Mouse (Mus musculus) intestine, embryonic 16.5 days (tissue): ENCODE measurements at regions not wholly inside any gene's neighbourhood (a gene's known extent, or its start where the extent isn't known, plus 50 kb on each side); places are given as distances from the start of the nearest gene placed in this dataset.

ENCODE experiments used
- ATAC-seq: fragments of 200-750 bp; cut with Nextera tagmentation; 2 replicates; pipeline ENCODE4 v1.8.0; 2017; ENCODE audit warnings: moderate TSS enrichment, moderate library complexity
- H3K27ac ChIP-seq: fragments of 300-500 bp; sonication (generic); 2 replicates; pipeline ENCODE4 v1.5.1; 2014; ENCODE audit warnings: mild to moderate bottlenecking, low read length
- H3K27me3 ChIP-seq: fragments of 300-500 bp; sonication (generic); replicated peaks from 2 replicates; pipeline ENCODE4 v1.6.1; 2014; ENCODE audit warnings: low read length, control low read depth, mixed read lengths; ENCODE audit not compliant: control insufficient read depth, insufficient read depth
- H3K36me3 ChIP-seq: fragments of 300-500 bp; sonication (generic); 2 replicates; pipeline ENCODE4 v1.6.1; 2014; ENCODE audit warnings: low read length, control low read depth; ENCODE audit not compliant: control insufficient read depth, insufficient read depth
- H3K4me1 ChIP-seq: fragments of 300-500 bp; sonication (generic); 2 replicates; pipeline ENCODE4 v1.6.1; 2014; ENCODE audit warnings: low read length, control low read depth, mixed read lengths; ENCODE audit not compliant: control insufficient read depth, insufficient read depth
- H3K4me2 ChIP-seq: fragments of 300-500 bp; sonication (generic); 2 replicates; pipeline ENCODE4 v1.6.1; 2014; ENCODE audit warnings: low read depth, low read length, control low read depth
- H3K4me3 ChIP-seq: fragments of 300-500 bp; sonication (generic); 2 replicates; pipeline ENCODE4 v1.5.1; 2014; ENCODE audit warnings: mild to moderate bottlenecking, low read length
- H3K9ac ChIP-seq: fragments of 300-500 bp; sonication (generic); 2 replicates; pipeline ENCODE4 v1.6.1; 2014; ENCODE audit warnings: low read depth, low read length
- H3K9me3 ChIP-seq: fragments of 300-500 bp; sonication (generic); 2 replicates; pipeline ENCODE4 v1.6.1; 2016; ENCODE audit warnings: low read length, control low read depth; ENCODE audit not compliant: control insufficient read depth
- WGBS: fragments of 180-500 bp; shearing (Covaris S2); extraction: QIAGEN DNeasy Blood & Tissue Kit; methylation state at CpG from one replicate; pipeline ENCODE4 v1.1.7; 2014; 5-methylcytosine and 5-hydroxymethylcytosine counted together

DNA sequence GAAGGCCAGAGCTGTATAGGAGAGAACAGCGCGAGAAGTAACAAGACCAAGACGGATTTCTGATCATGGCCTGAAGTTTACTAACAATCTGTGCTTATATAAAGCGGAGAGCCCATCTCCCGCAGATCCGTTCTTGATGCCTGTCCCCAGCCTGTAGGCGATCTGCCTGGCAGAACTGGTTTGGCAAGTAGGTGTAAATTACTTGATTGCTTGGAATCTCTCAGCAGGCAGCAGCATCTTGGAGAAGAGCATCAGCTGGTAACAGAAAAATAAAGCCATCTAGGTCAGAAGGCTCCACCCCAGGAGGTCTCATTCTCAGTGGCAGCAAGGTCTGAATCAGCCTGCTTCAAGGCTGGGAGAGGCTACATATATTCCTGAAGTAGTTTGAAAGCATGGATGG is 401.5 kb downstream of the Dhx35 start:
- no peak overlapping the region for H3K4me2 ChIP-seq
- H3K4me3 ChIP-seq, result no peak overlapping the region
- no peaks in the 10 kb centered on the region for H3K36me3 ChIP-seq
- H3K4me1 ChIP-seq, result no peaks in the 10 kb centered on the region
- no peak for ATAC-seq
- 18% methylated on average over 7 of the region's 7 CpGs for WGBS
- H3K27me3 ChIP-seq, result no peaks in the 10 kb centered on the region
- H3K9me3 ChIP-seq, result no peaks in the 10 kb centered on the region
- no peak overlapping the region for H3K27ac ChIP-seq
- H3K9ac ChIP-seq, result no peak overlapping the region

DNA sequence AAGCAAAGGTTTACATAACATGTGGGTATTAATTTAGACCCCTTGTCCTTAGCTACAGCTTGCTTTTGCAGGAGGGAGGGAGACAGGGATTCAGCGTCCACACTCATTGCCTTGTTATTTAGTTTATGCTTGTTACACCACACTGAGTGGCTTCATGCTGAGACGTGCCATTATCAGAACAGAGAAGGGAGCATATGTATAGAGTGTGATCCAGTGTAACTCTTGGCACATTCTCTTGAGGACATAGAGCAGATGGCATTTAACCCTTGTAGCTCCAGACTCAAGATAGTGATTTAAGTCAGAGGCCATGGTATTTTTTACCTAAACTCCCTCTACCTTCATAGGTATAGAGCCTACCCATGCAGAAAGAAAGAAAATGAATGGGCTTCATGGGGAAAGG is 437.7 kb downstream of the Dhx35 start:
- WGBS, result 46% methylated on average over 2 of the region's 2 CpGs
- Histone ChIP-seq H3K9me3 (no peaks in the 10 kb centered on the region), H3K36me3 (no peaks in the 10 kb centered on the region), H3K4me3 (no peak overlapping the region), H3K4me1 (no peaks in the 10 kb centered on the region), H3K9ac (no peak overlapping the region), H3K4me2 (no peak overlapping the region), H3K27me3 (no peaks in the 10 kb centered on the region), H3K27ac (no peak overlapping the region)
- no peak for ATAC-seq

DNA sequence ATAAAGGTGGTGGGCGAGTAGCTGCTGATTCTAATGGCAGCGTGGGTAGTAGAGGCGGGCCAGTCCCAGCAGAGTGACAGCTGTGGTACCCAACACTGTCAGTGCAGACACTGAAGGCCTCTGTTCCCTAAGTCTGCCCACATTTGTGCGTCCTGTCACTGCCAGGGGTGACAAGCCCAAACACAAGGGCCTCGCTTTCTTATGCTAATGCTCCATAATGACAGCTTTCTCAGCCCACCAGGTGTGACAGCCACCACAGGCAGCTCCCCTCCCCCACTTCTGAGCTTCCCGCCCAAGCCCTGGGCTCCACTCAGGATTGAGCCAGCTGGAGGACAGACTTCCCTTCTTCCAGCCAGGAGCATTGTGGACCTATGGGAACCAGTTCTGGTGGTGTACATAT is 440.4 kb downstream of the Dhx35 start:
- Histone ChIP-seq H3K9ac (no peak overlapping the region), H3K4me1 (no peaks in the 10 kb centered on the region), H3K4me2 (no peak overlapping the region), H3K4me3 (no peak overlapping the region), H3K27me3 (no peaks in the 10 kb centered on the region), H3K27ac (no peak overlapping the region), H3K36me3 (no peaks in the 10 kb centered on the region), H3K9me3 (no peaks in the 10 kb centered on the region)
- no peak for ATAC-seq
- 35% methylated on average over 6 of the region's 6 CpGs for WGBS

DNA sequence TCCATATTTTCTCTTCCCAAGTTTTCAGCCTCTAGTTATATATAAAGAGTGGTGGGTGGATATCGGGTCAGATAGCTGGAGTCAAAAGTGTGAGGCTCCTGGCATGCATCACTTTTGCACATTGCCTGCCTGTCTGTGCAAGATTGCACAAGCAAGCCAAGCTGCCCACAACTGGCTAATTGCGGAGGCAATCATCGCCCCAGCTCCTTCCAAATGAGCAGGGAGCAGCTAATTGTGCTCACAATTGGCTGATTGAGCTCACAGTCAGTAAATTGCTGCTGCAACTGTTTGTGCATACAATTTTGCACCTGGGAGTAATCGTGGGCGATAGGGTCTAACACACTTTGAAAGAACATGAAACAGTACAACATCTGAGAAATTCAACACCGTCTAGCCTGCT is 455.5 kb downstream of the Dhx35 start:
- H3K4me3 ChIP-seq, result no peak overlapping the region
- no peaks in the 10 kb centered on the region for H3K9me3 ChIP-seq
- ATAC-seq, result no peak
- H3K27ac ChIP-seq, result no peak overlapping the region
- no peak overlapping the region for H3K9ac ChIP-seq
- H3K4me2 ChIP-seq, result no peak overlapping the region
- 80% methylated on average over 6 of the region's 6 CpGs for WGBS
- no peaks in the 10 kb centered on the region for H3K36me3 ChIP-seq
- no peaks in the 10 kb centered on the region for H3K27me3 ChIP-seq
- no peaks in the 10 kb centered on the region for H3K4me1 ChIP-seq

GRCm38 (mm10) chr2:159250993-159251665 is 456.5 kb downstream of the Dhx35 start:
- Histone ChIP-seq H3K36me3 (no peaks in the 10 kb centered on the region), H3K4me3 (no peak overlapping the region), H3K4me1 (no peaks in the 10 kb centered on the region), H3K9me3 (no peaks in the 10 kb centered on the region), H3K27me3 (no peaks in the 10 kb centered on the region), H3K9ac (no peak overlapping the region), H3K4me2 (no peak overlapping the region), H3K27ac (no peak overlapping the region)
- ATAC-seq, result no peak
- WGBS, result 77% methylated on average over 6 of the region's 6 CpGs

GRCm38 (mm10) chr2:159270221-159271080 is 475.8 kb downstream of the Dhx35 start:
- no peak overlapping the region for H3K4me2 ChIP-seq
- H3K27ac ChIP-seq, result no peak overlapping the region
- no peak overlapping the region for H3K9ac ChIP-seq
- H3K9me3 ChIP-seq, result no peaks in the 10 kb centered on the region
- peaks cover 5% of the 10 kb centered on the region; the same call in 1 of the 2 replicates for H3K4me1 ChIP-seq
- WGBS, result 46% methylated on average over 10 of the region's 10 CpGs
- H3K4me3 ChIP-seq, result no peak overlapping the region
- ATAC-seq, result no peak
- H3K27me3 ChIP-seq, result no peaks in the 10 kb centered on the region
- H3K36me3 ChIP-seq, result no peaks in the 10 kb centered on the region

DNA sequence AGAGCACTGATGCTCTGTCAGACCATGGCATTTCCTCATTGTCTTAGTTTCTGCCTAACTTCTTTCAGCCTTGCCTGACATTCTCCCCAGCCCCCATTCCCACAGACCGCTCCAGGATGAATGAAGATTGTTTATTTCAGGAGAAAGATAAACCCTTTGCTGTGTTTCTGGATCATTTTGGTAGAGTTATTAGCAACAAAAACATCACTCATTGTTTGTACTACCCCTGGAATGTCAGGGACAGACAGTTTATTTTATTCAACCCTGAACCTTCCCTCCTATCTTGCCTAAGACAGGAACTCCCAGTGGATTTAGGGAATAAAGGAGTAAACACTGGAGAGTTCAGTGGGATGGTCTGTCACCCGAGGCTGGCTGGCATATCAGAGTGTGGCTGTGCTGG is 484.3 kb downstream of the Dhx35 start:
- H3K9ac ChIP-seq, result no peak overlapping the region
- H3K27ac ChIP-seq, result no peak overlapping the region
- H3K9me3 ChIP-seq, result no peaks in the 10 kb centered on the region
- ATAC-seq, result no peak
- no peaks in the 10 kb centered on the region for H3K36me3 ChIP-seq
- no peaks in the 10 kb centered on the region for H3K27me3 ChIP-seq
- H3K4me1 ChIP-seq, result no peaks in the 10 kb centered on the region
- no peak overlapping the region for H3K4me3 ChIP-seq
- no peak overlapping the region for H3K4me2 ChIP-seq
- WGBS, result 17% methylated on average over 2 of the region's 2 CpGs

GRCm38 (mm10) chr2:159281558-159282320 is 487.1 kb downstream of the Dhx35 start:
- Histone ChIP-seq H3K4me1 (0 out of 2 replicates have a peak, but pooled peaks cover 3% of the 10 kb centered on the region), H3K4me2 (no peak overlapping the region), H3K4me3 (no peak overlapping the region), H3K9me3 (no peaks in the 10 kb centered on the region), H3K9ac (no peak overlapping the region), H3K27ac (no peak overlapping the region), H3K27me3 (no peaks in the 10 kb centered on the region), H3K36me3 (no peaks in the 10 kb centered on the region)
- ATAC-seq, result no peak
- WGBS, result 76% methylated on average over 8 of the region's 8 CpGs

- H3K27me3 ChIP-seq, result no peaks in the 10 kb centered on the region
- H3K27ac ChIP-seq, result no peak overlapping the region
- H3K4me3 ChIP-seq, result no peak overlapping the region
- no peaks in the 10 kb centered on the region for H3K9me3 ChIP-seq
- no peak for ATAC-seq
- H3K4me1 ChIP-seq, result 0 out of 2 replicates have a peak, but pooled peaks cover 3% of the 10 kb centered on the region
- no peak overlapping the region for H3K4me2 ChIP-seq
- H3K9ac ChIP-seq, result no peak overlapping the region
- no peaks in the 10 kb centered on the region for H3K36me3 ChIP-seq
- WGBS, result 58% methylated on average over 5 of the region's 5 CpGs
Measured at GRCm38 (mm10) chr2:159284100-159284499, 489.5 kb downstream of the Dhx35 start.
